Mouse (Mus musculus) Muller cell, postnatal 12 days (primary cell): ENCODE results near the gene Fchsd2.
A peak's percentile ranks its signal among the peaks of the same experiment; 100 is the strongest.
"Not testable (repeated sequence)": the region's sequence is repeated elsewhere in the genome, so short reads cannot be mapped to it uniquely, and the experiment has no call there.

Experiments used
- DNase-seq: peaks from one replicate; pipeline ENCODE4 v3.0.0-alpha.2; 2015; ENCODE audit errors: inconsistent ontology term

The Fchsd2 gene

DNA sequence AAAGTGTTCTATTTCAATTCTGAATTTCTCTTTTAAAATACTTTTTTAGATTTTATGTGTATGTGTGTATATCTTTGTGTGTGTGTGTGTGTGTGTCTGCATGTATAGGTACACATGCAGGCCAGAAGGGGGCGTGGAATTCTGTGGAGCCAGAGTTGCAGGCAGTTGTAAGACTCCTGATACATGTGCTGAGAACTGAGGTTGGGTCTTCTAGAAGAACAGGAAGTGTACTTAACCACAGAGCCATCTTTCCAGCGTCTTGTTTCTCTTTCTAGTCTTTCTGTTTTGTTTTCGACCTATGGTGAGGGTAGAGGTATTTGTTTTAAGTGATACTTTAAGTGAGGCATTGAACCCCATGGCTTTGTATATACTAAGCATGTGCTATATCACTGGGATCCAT is 20.7 kb downstream of the Fchsd2 start:
- DNase-seq: no peak

DNA sequence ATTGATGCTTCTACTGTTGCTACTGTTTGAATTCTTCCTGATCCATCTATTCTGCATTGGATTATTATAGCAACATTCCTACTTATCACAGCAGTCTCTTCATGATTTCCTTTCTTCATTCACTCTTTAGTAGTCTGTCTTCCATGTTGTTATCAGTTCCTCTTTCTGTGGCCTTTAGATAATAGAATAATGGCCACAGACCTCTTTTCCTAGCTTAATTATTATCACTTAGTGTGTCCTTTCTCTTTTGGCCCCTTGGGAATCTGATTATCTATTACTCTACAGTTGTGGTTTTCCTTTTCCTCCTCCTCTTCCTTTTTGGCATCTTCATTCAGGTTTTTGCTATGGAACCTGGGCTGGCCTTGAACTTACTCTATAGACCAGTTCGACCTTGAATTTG is 21.7 kb downstream of the Fchsd2 start:
- DNase-seq: no peak

GRCm38 (mm10) chr7:101119391-101119790 is 26.7 kb downstream of the Fchsd2 start:
- no peak for DNase-seq

GRCm38 (mm10) chr7:101123579-101124347 is 31.1 kb downstream of the Fchsd2 start:
- no peak for DNase-seq

- no peak for DNase-seq
These were observed 35.1 kb downstream of the Fchsd2 start for GRCm38 (mm10) chr7:101127737-101128136.

DNA sequence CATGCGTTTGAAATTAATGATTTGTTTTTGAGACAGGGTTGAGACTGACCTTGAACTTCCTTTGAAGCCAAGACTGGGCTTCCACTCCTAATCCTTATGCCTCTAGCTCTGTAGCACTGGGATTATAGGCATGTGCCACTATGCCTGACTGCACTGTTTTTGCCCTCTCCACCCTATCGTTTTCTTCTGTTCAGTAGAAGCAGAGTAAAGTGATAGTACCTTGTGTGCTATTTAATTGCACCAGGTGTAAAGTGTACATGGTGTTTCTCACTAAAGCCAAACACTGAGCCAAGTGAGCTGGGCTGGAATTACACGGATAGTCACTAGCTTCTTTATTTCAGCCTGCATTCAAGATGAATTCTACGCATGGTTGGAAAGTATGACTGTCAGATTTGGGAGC is 35.9 kb downstream of the Fchsd2 start:
- no peak for DNase-seq

GRCm38 (mm10) chr7:101130646-101131045 is 38.0 kb downstream of the Fchsd2 start:
- DNase-seq: no peak

DNA sequence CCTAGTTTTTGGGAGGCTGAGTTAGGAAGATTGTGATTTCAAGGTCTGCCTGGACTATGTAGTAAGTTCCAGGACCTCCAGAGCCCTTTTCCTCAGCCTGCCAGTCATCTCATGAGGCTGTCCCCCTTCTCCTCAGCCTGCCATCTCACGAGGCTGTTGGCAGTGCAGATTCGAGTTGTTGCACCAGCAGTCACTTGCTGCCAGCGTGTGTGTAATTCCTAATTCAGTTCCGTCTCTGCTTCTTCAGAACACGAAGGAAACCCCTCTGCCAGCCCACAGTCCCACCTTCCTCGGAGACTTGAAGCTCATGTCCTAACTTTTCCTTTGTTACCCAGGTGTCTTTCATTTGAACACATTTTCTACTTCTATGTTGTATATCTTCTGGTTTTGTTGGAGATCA is 38.6 kb downstream of the Fchsd2 start:
- no peak for DNase-seq

DNA sequence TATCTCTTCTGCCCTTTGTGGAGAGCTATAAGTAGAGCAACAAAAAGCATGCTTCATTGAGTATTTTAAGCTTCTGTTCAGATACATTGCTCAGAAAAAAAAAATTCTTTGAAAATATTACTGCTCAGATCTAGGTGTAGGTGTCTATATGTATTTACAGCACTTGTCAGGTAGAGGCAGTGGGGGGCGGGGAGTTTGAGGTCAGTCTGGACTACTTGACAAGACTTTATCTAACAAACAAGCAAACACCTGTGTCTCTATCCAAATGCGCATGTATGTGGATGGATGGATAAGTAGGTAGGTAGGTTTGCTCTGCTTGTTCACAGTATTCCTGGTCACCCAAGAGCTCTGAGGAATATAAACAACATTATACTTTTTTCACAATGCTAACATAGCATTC is 40.9 kb downstream of the Fchsd2 start:
- no peak for DNase-seq

DNA sequence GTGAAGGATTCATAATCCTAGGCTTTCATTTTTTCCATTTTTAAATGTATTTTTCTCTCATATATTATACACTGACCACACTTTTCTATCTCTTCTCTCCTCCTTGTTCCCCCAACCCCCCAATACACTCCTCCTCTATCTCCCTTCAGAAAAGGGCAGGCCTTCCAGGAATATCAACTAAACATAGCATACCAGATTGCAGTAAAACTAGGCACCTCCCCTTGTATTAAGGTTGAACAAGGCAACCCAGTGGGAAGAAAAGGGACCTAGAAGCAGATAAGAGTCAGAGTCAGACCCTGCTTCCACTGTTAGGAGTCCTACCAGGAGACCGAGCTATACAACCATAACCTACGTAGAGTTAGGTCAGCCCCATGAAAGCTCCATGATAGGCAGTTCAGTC is 41.5 kb downstream of the Fchsd2 start:
- DNase-seq: no peak

DNA sequence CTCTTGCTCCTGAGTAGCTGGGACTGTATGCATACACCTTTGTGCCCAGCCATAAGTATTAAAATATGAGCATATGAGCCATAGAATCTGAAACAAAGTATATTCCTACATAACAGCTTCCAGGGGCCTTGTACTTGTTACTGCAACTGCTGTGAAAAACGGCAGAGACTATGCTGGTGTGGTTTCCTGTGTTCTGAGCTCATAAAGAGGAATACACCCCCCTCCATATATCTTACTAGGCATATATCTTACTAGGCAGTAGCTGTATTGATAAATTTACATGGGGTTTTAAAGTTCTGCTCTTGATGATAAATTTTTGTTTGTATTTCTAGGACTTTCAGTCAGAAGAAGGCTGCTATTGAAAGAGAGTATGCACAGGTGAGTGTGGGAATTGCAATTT is 46.2 kb downstream of the Fchsd2 start:
- no peak for DNase-seq

DNA sequence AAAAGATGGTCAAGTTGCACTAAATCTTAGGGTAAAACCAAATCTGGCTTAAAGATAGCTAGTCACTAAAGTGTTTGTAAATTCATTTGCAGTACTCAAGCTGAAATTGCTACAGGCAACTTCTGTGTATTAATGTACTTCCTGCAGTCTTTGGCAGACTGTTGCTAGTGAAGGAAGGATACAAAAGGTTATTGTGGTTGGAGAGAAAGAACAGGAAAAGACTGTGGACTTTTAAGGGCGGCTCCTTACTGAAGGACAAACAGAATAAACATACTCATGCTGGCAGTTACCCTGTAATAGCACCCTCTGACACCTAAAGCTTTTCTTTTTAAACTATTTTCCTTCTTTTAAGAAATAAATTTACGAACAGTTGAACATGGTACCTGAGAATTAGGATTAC is 50.2 kb downstream of the Fchsd2 start:
- peak; percentile 53 for DNase-seq

DNA sequence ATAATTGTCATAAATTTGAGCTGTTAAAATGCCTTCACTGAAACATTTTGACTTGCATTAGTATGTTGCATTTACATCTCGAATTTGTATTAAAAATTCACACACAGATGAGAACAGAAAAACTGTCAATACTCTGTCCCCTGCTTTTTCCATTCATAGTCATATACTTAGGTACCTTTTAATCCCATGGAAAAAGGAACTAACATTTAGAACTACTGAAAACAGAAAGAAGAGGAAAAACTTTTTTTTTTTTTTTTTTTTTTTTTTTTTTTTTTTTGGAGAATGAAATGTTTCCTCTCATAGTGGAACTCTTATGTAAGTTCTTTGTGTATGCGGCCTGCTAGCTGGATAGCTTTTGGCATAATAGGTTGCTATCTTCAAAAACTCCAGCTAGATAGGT is 51.6 kb downstream of the Fchsd2 start:
- DNase-seq: no peak

DNA sequence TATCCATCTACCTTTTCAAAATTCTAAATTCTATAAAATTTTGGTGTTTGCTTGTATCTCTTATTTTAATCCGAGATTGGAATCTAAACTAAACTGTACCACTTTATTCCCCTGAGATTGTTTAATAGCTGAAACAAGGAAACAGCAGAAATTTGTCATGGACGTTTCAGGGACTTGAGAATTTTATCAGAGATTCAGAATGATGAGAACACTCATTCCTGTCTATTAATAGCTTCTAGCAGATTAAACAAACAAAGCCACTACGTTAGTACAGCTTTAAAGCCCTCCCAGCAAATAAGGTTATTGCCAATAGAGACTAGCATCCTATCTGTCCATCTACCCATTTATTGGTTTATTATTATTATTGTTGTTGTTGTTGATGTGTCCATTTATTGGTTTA is 56.4 kb downstream of the Fchsd2 start:
- no peak for DNase-seq

- not testable (repeated sequence) for DNase-seq
These were observed 62.2 kb downstream of the Fchsd2 start for GRCm38 (mm10) chr7:101154883-101155282.

DNA sequence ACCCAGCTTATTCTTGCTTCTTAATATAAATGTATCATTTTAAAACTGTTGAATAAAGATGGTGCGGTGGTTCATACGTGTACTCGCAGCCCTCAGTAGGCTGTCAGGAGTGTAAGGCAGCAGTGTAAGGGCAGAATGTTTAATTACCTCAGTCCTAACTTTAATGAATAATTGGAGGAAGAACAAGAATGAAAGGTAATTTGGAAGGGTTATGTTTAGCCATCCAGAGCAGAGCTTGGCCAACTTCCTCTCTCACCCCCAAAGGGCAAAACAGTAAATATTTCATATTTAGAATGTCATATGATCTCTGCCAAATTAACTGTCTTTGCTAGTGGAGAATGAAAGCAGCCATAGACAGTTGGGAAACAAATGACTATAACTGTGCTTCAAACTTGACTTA is 62.6 kb downstream of the Fchsd2 start:
- no peak for DNase-seq

GRCm38 (mm10) chr7:101160266-101160665 is 67.6 kb downstream of the Fchsd2 start:
- peak; percentile 54 for DNase-seq

- peak; percentile 71 for DNase-seq
These were observed 70.1 kb downstream of the Fchsd2 start for GRCm38 (mm10) chr7:101162781-101163180.

GRCm38 (mm10) chr7:101163878-101164277 is 71.2 kb downstream of the Fchsd2 start:
- DNase-seq: no peak

DNA sequence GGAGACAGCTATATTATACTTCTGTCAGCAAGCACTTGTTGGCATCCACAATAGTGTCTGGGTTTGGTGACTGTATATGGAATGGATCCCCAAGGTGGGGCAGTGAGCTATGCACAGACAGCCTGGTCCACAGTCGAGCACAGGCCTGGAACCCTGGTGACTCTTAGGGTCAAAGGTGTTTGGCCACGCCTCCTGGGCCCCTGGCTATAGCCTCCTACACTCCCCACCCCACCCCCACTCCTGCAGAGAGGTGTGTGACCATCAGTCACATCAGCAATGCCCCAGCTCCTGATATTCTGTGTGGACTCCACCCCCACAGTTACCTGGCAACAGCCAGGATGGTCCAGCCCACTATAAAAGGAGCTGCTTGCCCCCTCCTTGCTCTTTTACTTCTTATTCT is 73.9 kb downstream of the Fchsd2 start:
- no peak for DNase-seq

GRCm38 (mm10) chr7:101170482-101170881 is 77.8 kb downstream of the Fchsd2 start:
- DNase-seq: peak; percentile 27

GRCm38 (mm10) chr7:101171002-101171401 is 78.3 kb downstream of the Fchsd2 start:
- DNase-seq: no peak

GRCm38 (mm10) chr7:101173331-101173730 is 80.7 kb downstream of the Fchsd2 start:
- DNase-seq: peak; percentile 47

DNA sequence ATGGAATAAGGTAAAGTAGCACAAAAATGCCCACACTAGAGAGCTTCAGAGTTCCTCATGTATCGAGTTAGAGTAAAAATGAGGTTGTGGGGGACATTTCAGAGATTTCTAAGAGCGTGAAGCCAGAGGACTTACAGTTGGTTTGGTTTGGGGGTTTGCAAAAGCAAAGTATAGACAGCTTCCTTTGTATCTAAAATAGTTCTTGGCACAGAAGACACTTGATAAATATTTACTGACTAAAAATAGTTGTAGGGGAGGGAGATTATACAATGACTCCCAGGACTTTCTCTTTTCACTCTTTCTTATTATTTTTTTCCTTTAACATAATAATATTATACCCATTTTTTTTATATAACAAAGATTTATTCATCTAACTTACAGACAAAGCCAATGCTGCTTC is 86.1 kb downstream of the Fchsd2 start:
- DNase-seq: no peak
